Mouse (Mus musculus) limb, embryonic 10.5 days (tissue): ENCODE measurements around the gene Gm20888. TPM values are rescaled to one million over a fixed set of nuclear protein-coding genes. Genes with fewer than 3 reads are reported as not detected.
"Not testable (repeated sequence)": the region's sequence is repeated elsewhere in the genome, so short reads cannot be mapped to it uniquely, and the experiment has no call there.

Source experiments
- DNase-seq: peaks from one replicate; pipeline ENCODE4 v3.0.0-alpha.2; 2017; ENCODE audit warnings: low spot score
- H3K27ac ChIP-seq: fragments of 300-500 bp; sonication (generic); 2 replicates; pipeline ENCODE4 v1.5.1; 2016; ENCODE audit warnings: mild to moderate bottlenecking
- H3K27me3 ChIP-seq: fragments of 300-500 bp; sonication (generic); 2 replicates; pipeline ENCODE4 v1.6.1; 2016; ENCODE audit warnings: low read depth, mild to moderate bottlenecking; ENCODE audit not compliant: poor library complexity, severe bottlenecking
- H3K36me3 ChIP-seq: fragments of 300-500 bp; sonication (generic); 2 replicates; pipeline ENCODE4 v1.6.1; 2016; ENCODE audit warnings: mild to moderate bottlenecking, moderate library complexity
- H3K4me1 ChIP-seq: fragments of 300-500 bp; sonication (generic); 2 replicates; pipeline ENCODE4 v1.6.1; 2016
- H3K4me3 ChIP-seq: fragments of 300-500 bp; sonication (generic); 2 replicates; pipeline ENCODE4 v1.5.1; 2016; ENCODE audit warnings: mild to moderate bottlenecking, moderate library complexity
- H3K9me3 ChIP-seq: fragments of 300-500 bp; sonication (generic); replicated peaks from 2 replicates; pipeline ENCODE4 v1.6.1; 2016; ENCODE audit warnings: mild to moderate bottlenecking
- WGBS: fragments of 180-500 bp; shearing (Covaris S2); methylation state at CpG from one replicate; pipeline ENCODE4 v1.1.7; 2016; 5-methylcytosine and 5-hydroxymethylcytosine counted together
- polyA plus RNA-seq: library from polyadenylated mRNA; unstranded; fragments of >200 nt; fragmentation: Nextera tagmentation; extraction: Ambion mirVana; gene quantifications from 2 replicates; pipeline ENCODE4 v1.2.1, GENCODE M21; 2016

Gene Gm20888
- polyA plus RNA-seq, result not detected in 2 replicates

GRCm38 (mm10) chrY:70441582-70441981, at the start of gene Gm20888:
TSS of gene Gm20888 (plus strand) at chrY:70441882.
- H3K4me3 ChIP-seq, H3K27ac ChIP-seq, H3K27me3 ChIP-seq, H3K36me3 ChIP-seq, H3K4me1 ChIP-seq, H3K9me3 ChIP-seq, DNase-seq: not testable (repeated sequence)
- WGBS, result no CpG with 5 or more reads among the region's 6 CpGs

Other genes with a start within 250 kb of the Gm20888 start
- gene Gm21118, start 168.2 kb upstream of the Gm20888 start, polyA plus RNA-seq, result not detected in 2 replicates
- gene Gm29423, start 138.6 kb upstream of the Gm20888 start, polyA plus RNA-seq, result not detected in 2 replicates
- gene Gm29644, start 138.5 kb upstream of the Gm20888 start, polyA plus RNA-seq, result not detected in 2 replicates